Mouse (Mus musculus) left cerebral cortex, adult 8-10 months (tissue): ENCODE measurements around the gene Drd1. TPM values are rescaled to one million over a fixed set of nuclear protein-coding genes. Genes with fewer than 3 reads are reported as not detected.

Experiments used
- DNase-seq, 2 experiments: peaks; one replicate each; pipeline ENCODE4 v3.0.0; 2022; ENCODE audit warnings: low spot score in 2 of 2
- total RNA-seq, 4 experiments: library from RNA; stranded (reverse); gene quantifications; 2 replicates each; pipeline ENCODE4 v1.2.4; 2022

Gene Drd1
- 10 to 100 TPM; 76.3 to 87.6 (median 80.8) TPM for total RNA-seq

- DNase-seq: peak; percentile 69 to 72
Observed at GRCm38 (mm10) chr13:54055448-54055861, at the start of gene Drd1. Gene Drd1 (minus strand): TSS chr13:54055705.

- no peak for DNase-seq
Observed at GRCm38 (mm10) chr13:54103866-54104265, 48.4 kb upstream of the Drd1 start.

- no peak for DNase-seq
Observed at GRCm38 (mm10) chr13:54103271-54103670, 47.8 kb upstream of the Drd1 start.

- no peak for DNase-seq
Observed at GRCm38 (mm10) chr13:54102061-54102460, 46.6 kb upstream of the Drd1 start.

- DNase-seq: peak in 1 of 2 experiments; percentile 85
Observed at GRCm38 (mm10) chr13:54101031-54101820, 45.7 kb upstream of the Drd1 start.

GRCm38 (mm10) chr13:54097797-54098196 lies 42.3 kb upstream of the Drd1 start:
- no peak for DNase-seq

- DNase-seq: no peak
Observed at GRCm38 (mm10) chr13:54097227-54097626, 41.7 kb upstream of the Drd1 start.

GRCm38 (mm10) chr13:54095721-54096120 lies 40.2 kb upstream of the Drd1 start:
- DNase-seq: no peak

GRCm38 (mm10) chr13:54094963-54095362 lies 39.5 kb upstream of the Drd1 start:
- no peak for DNase-seq

- no peak for DNase-seq
Observed at GRCm38 (mm10) chr13:54094349-54094748, 38.8 kb upstream of the Drd1 start.

- no peak for DNase-seq
Observed at GRCm38 (mm10) chr13:54091719-54092118, 36.2 kb upstream of the Drd1 start.

- no peak for DNase-seq
Observed at GRCm38 (mm10) chr13:54085266-54085665, 29.8 kb upstream of the Drd1 start.

- DNase-seq: no peak
Observed at GRCm38 (mm10) chr13:54084826-54085225, 29.3 kb upstream of the Drd1 start.

- DNase-seq: no peak
Observed at GRCm38 (mm10) chr13:54084178-54084577, 28.7 kb upstream of the Drd1 start.

GRCm38 (mm10) chr13:54082946-54083345 lies 27.4 kb upstream of the Drd1 start:
- DNase-seq: no peak

- no peak for DNase-seq
Observed at GRCm38 (mm10) chr13:54080785-54081184, 25.3 kb upstream of the Drd1 start.

GRCm38 (mm10) chr13:54079782-54080759 lies 24.6 kb upstream of the Drd1 start:
- no peak for DNase-seq

GRCm38 (mm10) chr13:54077470-54078174 lies 22.1 kb upstream of the Drd1 start:
- no peak for DNase-seq

- no peak for DNase-seq
Observed at GRCm38 (mm10) chr13:54076762-54077460, 21.4 kb upstream of the Drd1 start.

- no peak for DNase-seq
Observed at GRCm38 (mm10) chr13:54076051-54076450, 20.5 kb upstream of the Drd1 start.

GRCm38 (mm10) chr13:54075416-54075815 lies 19.9 kb upstream of the Drd1 start:
- no peak for DNase-seq
